Mouse (Mus musculus) cerebellum, adult 9-10 months (tissue): ENCODE data around the gene Slc40a1.

Experiments
- DNase-seq: peaks from one replicate; pipeline ENCODE4 v3.0.0; 2022

Gene Slc40a1

DNA sequence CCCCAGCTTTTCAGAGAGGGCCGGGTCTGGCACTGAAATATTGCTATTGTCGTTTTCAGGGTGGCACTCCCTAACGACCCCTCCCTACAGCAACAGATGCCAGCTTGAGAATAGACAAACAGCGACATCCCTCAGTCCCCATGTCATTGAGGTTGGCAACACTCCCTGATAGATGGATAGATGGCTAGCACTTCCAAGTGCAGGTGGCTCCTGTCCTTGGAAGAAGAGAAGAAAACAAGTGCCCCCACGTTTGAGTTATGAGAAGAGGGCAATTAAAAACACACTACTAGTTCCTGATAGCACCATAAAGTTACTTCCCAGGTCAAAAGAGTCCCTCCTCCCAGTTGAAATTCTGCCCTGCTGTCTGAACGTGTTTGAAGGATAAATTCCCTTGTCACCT lies 44.2 kb downstream of the Slc40a1 start:
- DNase-seq = no peak

- no peak for DNase-seq
Observed at GRCm38 (mm10) chr1:45881228-45881832, 45.0 kb downstream of the Slc40a1 start.

DNA sequence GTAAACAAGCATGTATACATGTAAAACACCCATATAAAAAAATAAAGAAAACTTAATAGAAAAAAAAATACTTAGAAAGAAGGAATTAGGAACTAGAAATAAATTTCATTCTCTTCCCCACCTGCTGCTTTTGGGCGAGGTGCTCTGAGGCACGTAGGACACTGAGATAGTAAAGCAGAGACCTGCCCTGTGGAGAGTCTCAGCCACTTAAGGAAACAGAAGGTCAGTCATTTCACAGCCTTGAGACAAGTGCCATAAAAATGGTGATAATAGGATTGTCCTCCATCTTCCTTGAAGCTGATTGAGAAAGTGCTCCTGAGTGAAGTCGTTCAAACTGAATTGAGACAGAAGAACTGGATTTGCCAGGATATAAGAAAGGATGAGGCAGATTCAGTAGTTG lies 48.9 kb downstream of the Slc40a1 start:
- no peak for DNase-seq

- no peak for DNase-seq
Observed at GRCm38 (mm10) chr1:45876450-45877198, 49.7 kb downstream of the Slc40a1 start.

DNA sequence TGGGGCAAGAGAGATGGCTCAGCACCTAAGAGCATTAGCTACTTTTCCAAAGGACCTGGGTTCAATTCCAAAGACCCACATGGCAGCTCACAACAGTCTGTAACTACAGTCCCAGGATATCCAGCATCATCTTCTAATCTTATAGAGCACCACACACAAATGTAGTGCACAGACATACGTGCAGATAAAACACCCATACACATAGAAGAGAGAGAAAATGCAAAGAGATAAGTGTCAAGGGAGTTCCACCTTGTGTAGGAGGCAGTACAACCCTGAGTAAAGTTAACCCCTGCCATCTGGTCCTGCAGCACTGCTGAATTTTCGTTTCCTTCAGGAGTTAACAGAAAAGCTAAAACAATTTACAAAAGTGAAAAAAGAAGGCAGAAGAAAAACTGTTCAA lies 50.7 kb downstream of the Slc40a1 start:
- DNase-seq = no peak

DNA sequence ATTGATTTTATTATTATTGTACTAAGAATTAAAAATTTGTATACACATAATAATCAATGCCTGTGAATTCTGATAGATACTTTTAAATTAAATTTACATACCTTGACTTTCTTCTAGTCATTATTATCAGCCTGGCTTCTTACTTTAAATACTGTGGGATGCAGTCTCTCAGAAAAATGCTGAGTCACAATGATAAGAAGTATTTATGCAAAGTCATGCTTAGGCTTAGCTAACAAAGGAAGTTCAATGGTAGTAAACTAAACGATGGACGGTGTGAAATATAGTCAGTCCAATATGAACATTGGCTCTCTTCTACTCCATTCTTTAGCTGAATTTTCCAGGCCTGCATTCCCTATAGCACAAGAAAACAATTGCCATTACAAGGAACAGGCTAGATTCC lies 53.1 kb downstream of the Slc40a1 start:
- DNase-seq = no peak

DNA sequence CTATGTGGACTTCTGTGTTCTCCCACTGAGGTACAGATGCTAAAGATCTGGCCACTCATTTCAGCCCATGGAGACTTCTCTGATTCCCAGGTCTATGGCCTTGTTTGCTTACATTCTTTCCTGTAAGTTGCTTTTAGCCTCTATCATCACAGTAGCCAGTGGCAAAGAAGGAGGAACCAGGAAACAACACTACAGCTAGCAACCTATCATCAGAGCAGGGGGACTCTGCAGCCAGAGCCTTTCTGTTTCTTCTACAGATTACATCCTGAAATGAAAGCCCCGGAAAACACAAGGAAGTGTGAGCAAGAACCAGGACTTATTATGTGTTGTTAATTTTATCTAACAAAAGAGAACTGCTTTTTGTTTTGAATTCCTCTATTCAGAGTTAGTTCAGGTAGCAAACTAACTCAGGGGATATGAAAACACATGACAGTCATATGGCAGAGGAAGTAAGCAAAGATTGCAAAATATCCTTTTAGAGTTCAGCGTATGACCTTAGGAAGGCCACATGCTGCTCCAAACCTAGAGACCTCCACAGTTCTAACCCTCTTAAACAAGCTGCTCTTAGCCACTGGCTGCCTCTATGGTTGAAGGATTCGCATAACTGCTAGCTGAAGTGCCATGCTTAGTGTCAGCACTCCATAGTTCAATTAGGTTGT lies 57.7 kb downstream of the Slc40a1 start:
- DNase-seq = no peak

DNA sequence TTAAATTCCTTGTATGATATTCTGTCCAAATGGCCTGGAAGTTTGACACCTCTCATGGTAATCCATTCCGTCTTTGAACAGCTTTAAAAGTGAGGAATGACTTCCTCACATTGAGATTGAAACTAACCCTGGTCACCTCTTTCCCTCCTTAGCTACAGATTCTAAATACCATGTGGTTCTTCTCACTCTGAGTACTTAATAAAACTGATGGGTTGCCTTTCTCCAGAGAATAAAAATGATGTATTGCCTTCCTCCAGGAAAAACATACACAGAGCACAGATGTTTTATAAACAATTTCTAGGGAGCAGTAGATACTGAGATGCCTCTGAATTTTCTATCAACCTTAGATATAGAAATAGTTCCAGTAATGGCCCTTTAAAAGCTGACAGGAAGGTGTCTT lies 58.3 kb downstream of the Slc40a1 start:
- no peak for DNase-seq

- DNase-seq = no peak
Observed at GRCm38 (mm10) chr1:45866288-45867018, 59.9 kb downstream of the Slc40a1 start.

DNA sequence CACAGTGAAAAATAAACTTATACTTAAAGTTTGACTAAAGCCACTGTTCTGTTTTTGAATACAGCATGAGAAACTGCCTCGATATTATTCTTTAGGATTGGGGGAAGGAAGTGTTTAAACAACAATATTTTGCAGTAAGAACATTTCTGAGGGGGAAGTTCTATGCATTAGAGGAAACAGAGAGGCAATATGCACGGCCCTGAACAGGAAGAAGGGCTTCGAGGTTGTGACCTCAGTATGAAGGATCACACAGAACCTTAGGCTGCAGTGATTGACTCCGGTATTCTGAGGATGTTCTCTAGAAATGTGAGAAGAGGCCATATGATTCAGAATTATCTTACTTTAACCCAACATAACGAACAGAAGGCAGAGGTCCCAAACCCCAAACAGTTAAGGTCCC lies 60.6 kb downstream of the Slc40a1 start:
- no peak for DNase-seq

DNA sequence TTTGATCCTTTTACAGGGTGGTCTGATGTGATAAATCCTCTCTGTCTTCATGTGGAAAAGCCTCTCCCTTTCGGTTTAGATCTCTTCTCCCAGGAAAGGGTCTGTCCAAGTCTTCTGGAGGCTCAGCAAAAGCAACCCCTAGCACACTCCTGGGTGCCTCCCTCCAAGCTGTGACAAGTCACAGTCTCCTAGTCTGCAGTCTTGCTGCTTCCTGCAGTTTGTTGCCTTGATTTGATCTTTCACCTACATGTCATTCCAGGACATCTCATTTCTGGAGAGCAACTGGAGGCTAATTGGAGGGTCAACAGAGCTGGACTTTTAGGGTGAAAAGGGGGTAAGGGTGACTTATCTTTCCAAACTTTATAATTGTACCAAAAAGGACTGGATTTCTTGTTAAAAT lies 61.0 kb downstream of the Slc40a1 start:
- DNase-seq = no peak

DNA sequence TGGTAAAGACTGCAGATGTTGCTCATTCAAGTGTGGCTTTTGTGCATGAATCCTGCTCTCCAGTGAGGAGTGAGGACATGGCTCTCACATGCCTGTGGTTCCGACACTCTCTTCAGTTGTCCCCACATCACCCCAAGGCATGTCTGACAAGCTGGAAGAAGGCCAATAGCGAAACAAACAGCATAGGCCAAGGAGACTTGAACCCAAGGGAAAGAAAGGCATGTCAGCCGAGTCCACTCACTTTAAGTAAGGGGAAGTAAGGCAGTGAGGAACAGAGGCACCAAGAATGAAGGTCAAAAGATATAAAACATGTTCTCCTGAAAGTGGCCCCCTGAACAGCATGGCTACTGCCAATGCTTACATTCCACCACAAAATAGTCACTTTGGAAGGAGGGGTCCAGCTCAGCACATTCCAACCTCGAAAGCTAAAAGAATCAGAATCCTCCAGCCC lies 61.7 kb downstream of the Slc40a1 start:
- DNase-seq = no peak

- no peak for DNase-seq
Observed at GRCm38 (mm10) chr1:45863641-45864040, 62.7 kb downstream of the Slc40a1 start.

- DNase-seq = no peak
Observed at GRCm38 (mm10) chr1:45861162-45861561, 65.2 kb downstream of the Slc40a1 start.

GRCm38 (mm10) chr1:45860349-45860748 lies 66.0 kb downstream of the Slc40a1 start:
- DNase-seq = no peak
